Mouse (Mus musculus) cerebellum, postnatal 14 days (tissue): Measurements from ENCODE around the gene Gm10203.
"Not testable (repeated sequence)": the region's sequence is repeated elsewhere in the genome, so short reads cannot be mapped to it uniquely, and the experiment has no call there.

Experiments
- DNase-seq, 2 experiments: peaks; one replicate each; pipeline ENCODE4 v3.0.0; 2021; ENCODE audit warnings: mixed read lengths in 2 of 2

Gm10203 gene

GRCm38 (mm10) chr6:149129870-149130269 is at the start of gene Gm10203:
Gene Gm10203 (plus strand): TSS chr6:149130170.
- not testable (repeated sequence) for DNase-seq

- DNase-seq = no peak
Measured at GRCm38 (mm10) chr6:149092406-149092805, 37.6 kb upstream of the Gm10203 start.

GRCm38 (mm10) chr6:149093465-149093864 is 36.5 kb upstream of the Gm10203 start:
- no peak for DNase-seq

- no peak for DNase-seq
Measured at GRCm38 (mm10) chr6:149094555-149094954, 35.4 kb upstream of the Gm10203 start.

GRCm38 (mm10) chr6:149095389-149095788 is 34.6 kb upstream of the Gm10203 start:
- peak; percentile 34 to 66 for DNase-seq

GRCm38 (mm10) chr6:149096233-149096632 is 33.7 kb upstream of the Gm10203 start:
- no peak for DNase-seq

- DNase-seq = no peak
Measured at GRCm38 (mm10) chr6:149097276-149097675, 32.7 kb upstream of the Gm10203 start.

GRCm38 (mm10) chr6:149098993-149099392 is 31.0 kb upstream of the Gm10203 start:
- DNase-seq = no peak

- peak; percentile 75 to 79 for DNase-seq
Measured at GRCm38 (mm10) chr6:149100174-149101075, 29.5 kb upstream of the Gm10203 start.

GRCm38 (mm10) chr6:149101076-149101942 is 28.7 kb upstream of the Gm10203 start, which contains the start of gene Dennd5b:
Gene Dennd5b (minus strand): TSS chr6:149101680.
- peak; percentile 86 to 91 for DNase-seq

GRCm38 (mm10) chr6:149101943-149102243 is 28.1 kb upstream of the Gm10203 start:
- DNase-seq = no peak

GRCm38 (mm10) chr6:149103451-149103850 is 26.5 kb upstream of the Gm10203 start:
- DNase-seq = no peak

- DNase-seq = no peak
Measured at GRCm38 (mm10) chr6:149107615-149108014, 22.4 kb upstream of the Gm10203 start.

GRCm38 (mm10) chr6:149108909-149109308 is 21.1 kb upstream of the Gm10203 start:
- DNase-seq = no peak

- peak in 1 of 2 experiments; percentile 13 for DNase-seq
Measured at GRCm38 (mm10) chr6:149116992-149117391, 13.0 kb upstream of the Gm10203 start.

GRCm38 (mm10) chr6:149118935-149119334 is 11.0 kb upstream of the Gm10203 start:
- no peak for DNase-seq

GRCm38 (mm10) chr6:149119853-149120252 is 10.1 kb upstream of the Gm10203 start:
- peak; percentile 80 to 86 for DNase-seq

GRCm38 (mm10) chr6:149123042-149123441 is 6.9 kb upstream of the Gm10203 start:
- no peak for DNase-seq

GRCm38 (mm10) chr6:149126675-149127074 is 3.3 kb upstream of the Gm10203 start:
- peak; percentile 61 to 63 for DNase-seq

GRCm38 (mm10) chr6:149131111-149131510 is 1.1 kb downstream of the Gm10203 start:
- no peak for DNase-seq

- DNase-seq = peak; percentile 60 to 61
Measured at GRCm38 (mm10) chr6:149132311-149133077, 2.5 kb downstream of the Gm10203 start.

GRCm38 (mm10) chr6:149134391-149135150 is 4.6 kb downstream of the Gm10203 start:
- DNase-seq = no peak
